Mouse (Mus musculus): ENCODE data around the gene Ptprs. TPM values are rescaled to one million over a fixed set of nuclear protein-coding genes. Genes with fewer than 3 reads are reported as not detected.

Ptprs gene
- 164 and 174 TPM in 2 replicates for polyA plus RNA-seq (2014; fragmentation: Nextera tagmentation; extraction: Ambion mirVana)

GRCm38 (mm10) chr17:56476402-56476752 is at the start of gene Ptprs:
Gene Ptprs (minus strand): TSS chr17:56476483.
- no peaks in the 10 kb centered on the region for H3K36me3 ChIP-seq (ENCODE audit: control insufficient read depth, insufficient read depth, low read length)
- H3K4me2 ChIP-seq (ENCODE audit: low read depth) = peak within 1 kb of the TSS; percentile 94
- WGBS = 0% methylated on average over 26 of the region's 27 CpGs
- no peaks in the 10 kb centered on the region for H3K9me3 ChIP-seq (ENCODE audit: control insufficient read depth, low read length)
- peak within 1 kb of the TSS; percentile 97 for H3K9ac ChIP-seq (ENCODE audit: low read length)
- peaks cover 16% of the 10 kb centered on the region for H3K27me3 ChIP-seq (ENCODE audit: control insufficient read depth, insufficient read depth, low read length)
- H3K4me1 ChIP-seq (ENCODE audit: control insufficient read depth, insufficient read depth, low read length) = peaks cover 27% of the 10 kb centered on the region
- H3K27ac ChIP-seq (ENCODE audit: low read depth, low read length) = peak within 1 kb of the TSS; percentile 91
- DNase-seq (ENCODE audit: low spot score) (peak; percentile 97), ATAC-seq (ENCODE audit: insufficient read depth, low FRiP score, low TSS enrichment) (peak; percentile 81)
- H3K4me3 ChIP-seq (ENCODE audit: low read depth, low read length) = peak within 1 kb of the TSS; percentile 94

GRCm38 (mm10) chr17:56524943-56525342 is 48.7 kb upstream of the Ptprs start:
- Histone ChIP-seq H3K4me1 (ENCODE audit: control insufficient read depth, insufficient read depth, low read length) (no peaks in the 10 kb centered on the region), H3K27ac (ENCODE audit: low read depth, low read length) (no peak overlapping the region), H3K27me3 (ENCODE audit: control insufficient read depth, insufficient read depth, low read length) (no peaks in the 10 kb centered on the region), H3K9me3 (ENCODE audit: control insufficient read depth, low read length) (no peaks in the 10 kb centered on the region), H3K9ac (ENCODE audit: low read length) (no peak overlapping the region), H3K4me2 (ENCODE audit: low read depth) (no peak overlapping the region), H3K36me3 (ENCODE audit: control insufficient read depth, insufficient read depth, low read length) (no peaks in the 10 kb centered on the region), H3K4me3 (ENCODE audit: low read depth, low read length) (no peak overlapping the region)
- no peak for DNase-seq (ENCODE audit: low spot score)
- 80% methylated on average over 4 of the region's 4 CpGs for WGBS
- no peak for ATAC-seq (ENCODE audit: insufficient read depth, low FRiP score, low TSS enrichment)

GRCm38 (mm10) chr17:56522744-56523143 is 46.5 kb upstream of the Ptprs start:
- Histone ChIP-seq H3K4me3 (ENCODE audit: low read depth, low read length) (no peak overlapping the region), H3K9me3 (ENCODE audit: control insufficient read depth, low read length) (no peaks in the 10 kb centered on the region), H3K36me3 (ENCODE audit: control insufficient read depth, insufficient read depth, low read length) (no peaks in the 10 kb centered on the region), H3K27me3 (ENCODE audit: control insufficient read depth, insufficient read depth, low read length) (no peaks in the 10 kb centered on the region), H3K27ac (ENCODE audit: low read depth, low read length) (no peak overlapping the region), H3K9ac (ENCODE audit: low read length) (no peak overlapping the region), H3K4me2 (ENCODE audit: low read depth) (no peak overlapping the region), H3K4me1 (ENCODE audit: control insufficient read depth, insufficient read depth, low read length) (no peaks in the 10 kb centered on the region)
- DNase-seq (ENCODE audit: low spot score) (no peak), ATAC-seq (ENCODE audit: insufficient read depth, low FRiP score, low TSS enrichment) (no peak)
- WGBS = 71% methylated on average over 1 of the region's 1 CpGs

- Histone ChIP-seq H3K4me2 (ENCODE audit: low read depth) (no peak overlapping the region), H3K4me3 (ENCODE audit: low read depth, low read length) (no peak overlapping the region), H3K4me1 (ENCODE audit: control insufficient read depth, insufficient read depth, low read length) (peaks cover 8% of the 10 kb centered on the region; the same call in 1 of the 2 replicates), H3K36me3 (ENCODE audit: control insufficient read depth, insufficient read depth, low read length) (no peaks in the 10 kb centered on the region), H3K9ac (ENCODE audit: low read length) (peak overlapping the region; percentile 15), H3K27me3 (ENCODE audit: control insufficient read depth, insufficient read depth, low read length) (peaks cover 26% of the 10 kb centered on the region), H3K9me3 (ENCODE audit: control insufficient read depth, low read length) (no peaks in the 10 kb centered on the region), H3K27ac (ENCODE audit: low read depth, low read length) (0 out of 2 replicates have a peak overlapping the region, but pooled peaks have one; percentile 46)
- peak; percentile 36 for DNase-seq (ENCODE audit: low spot score)
- 15% methylated on average over 13 of the region's 13 CpGs for WGBS
- ATAC-seq (ENCODE audit: insufficient read depth, low FRiP score, low TSS enrichment) = peak; percentile 59
These were observed 39.6 kb upstream of the Ptprs start for GRCm38 (mm10) chr17:56515690-56516410.

- Histone ChIP-seq H3K4me1 (ENCODE audit: control insufficient read depth, insufficient read depth, low read length) (peaks cover 13% of the 10 kb centered on the region; the same call in 1 of the 2 replicates), H3K9ac (ENCODE audit: low read length) (no peak overlapping the region), H3K4me2 (ENCODE audit: low read depth) (no peak overlapping the region), H3K27me3 (ENCODE audit: control insufficient read depth, insufficient read depth, low read length) (peaks cover 35% of the 10 kb centered on the region), H3K4me3 (ENCODE audit: low read depth, low read length) (no peak overlapping the region), H3K36me3 (ENCODE audit: control insufficient read depth, insufficient read depth, low read length) (no peaks in the 10 kb centered on the region), H3K9me3 (ENCODE audit: control insufficient read depth, low read length) (no peaks in the 10 kb centered on the region), H3K27ac (ENCODE audit: low read depth, low read length) (no peak overlapping the region)
- DNase-seq (ENCODE audit: low spot score) (no peak), ATAC-seq (ENCODE audit: insufficient read depth, low FRiP score, low TSS enrichment) (no peak)
- 52% methylated on average over 12 of the region's 12 CpGs for WGBS
These were observed 38.6 kb upstream of the Ptprs start for GRCm38 (mm10) chr17:56514916-56515315.

- Histone ChIP-seq H3K4me2 (ENCODE audit: low read depth) (no peak overlapping the region), H3K27ac (ENCODE audit: low read depth, low read length) (no peak overlapping the region), H3K9ac (ENCODE audit: low read length) (no peak overlapping the region), H3K4me3 (ENCODE audit: low read depth, low read length) (no peak overlapping the region), H3K9me3 (ENCODE audit: control insufficient read depth, low read length) (no peaks in the 10 kb centered on the region), H3K4me1 (ENCODE audit: control insufficient read depth, insufficient read depth, low read length) (peaks cover 13% of the 10 kb centered on the region; the same call in 1 of the 2 replicates), H3K27me3 (ENCODE audit: control insufficient read depth, insufficient read depth, low read length) (peaks cover 36% of the 10 kb centered on the region), H3K36me3 (ENCODE audit: control insufficient read depth, insufficient read depth, low read length) (no peaks in the 10 kb centered on the region)
- ATAC-seq (ENCODE audit: insufficient read depth, low FRiP score, low TSS enrichment) = no peak
- no peak for DNase-seq (ENCODE audit: low spot score)
These were observed 38.0 kb upstream of the Ptprs start for GRCm38 (mm10) chr17:56514330-56514729.

GRCm38 (mm10) chr17:56512310-56512709 is 36.0 kb upstream of the Ptprs start, which contains the start of gene Znrf4:
Gene Znrf4 (minus strand): TSS chr17:56512431.
- Histone ChIP-seq H3K4me3 (ENCODE audit: low read depth, low read length) (peak within 1 kb of the TSS; percentile 20), H3K4me1 (ENCODE audit: control insufficient read depth, insufficient read depth, low read length) (peaks cover 16% of the 10 kb centered on the region; the same call in 1 of the 2 replicates), H3K9ac (ENCODE audit: low read length) (peak within 1 kb of the TSS; percentile 32), H3K4me2 (ENCODE audit: low read depth) (peak within 1 kb of the TSS; percentile 14; the same call in 1 of the 2 replicates), H3K27me3 (ENCODE audit: control insufficient read depth, insufficient read depth, low read length) (peaks cover 36% of the 10 kb centered on the region), H3K9me3 (ENCODE audit: control insufficient read depth, low read length) (no peaks in the 10 kb centered on the region), H3K27ac (ENCODE audit: low read depth, low read length) (no peak within 1 kb of the TSS), H3K36me3 (ENCODE audit: control insufficient read depth, insufficient read depth, low read length) (no peaks in the 10 kb centered on the region)
- ATAC-seq (ENCODE audit: insufficient read depth, low FRiP score, low TSS enrichment) (no peak), DNase-seq (ENCODE audit: low spot score) (no peak)
- WGBS = 64% methylated on average over 22 of the region's 22 CpGs

GRCm38 (mm10) chr17:56511707-56512090 is 35.4 kb upstream of the Ptprs start:
- 22% methylated on average over 29 of the region's 29 CpGs for WGBS
- H3K4me1 ChIP-seq (ENCODE audit: control insufficient read depth, insufficient read depth, low read length) = peaks cover 18% of the 10 kb centered on the region; the same call in 1 of the 2 replicates
- H3K36me3 ChIP-seq (ENCODE audit: control insufficient read depth, insufficient read depth, low read length) = no peaks in the 10 kb centered on the region
- peak overlapping the region; percentile 20 for H3K4me3 ChIP-seq (ENCODE audit: low read depth, low read length)
- DNase-seq (ENCODE audit: low spot score) = no peak
- H3K27me3 ChIP-seq (ENCODE audit: control insufficient read depth, insufficient read depth, low read length) = peaks cover 36% of the 10 kb centered on the region
- ATAC-seq (ENCODE audit: insufficient read depth, low FRiP score, low TSS enrichment) = no peak
- no peaks in the 10 kb centered on the region for H3K9me3 ChIP-seq (ENCODE audit: control insufficient read depth, low read length)
- H3K4me2 ChIP-seq (ENCODE audit: low read depth) = peak overlapping the region; percentile 14; the same call in 1 of the 2 replicates
- H3K9ac ChIP-seq (ENCODE audit: low read length) = peak overlapping the region; percentile 32; the same call in 1 of the 2 replicates
- no peak overlapping the region for H3K27ac ChIP-seq (ENCODE audit: low read depth, low read length)

All from neural tube, embryonic 11.5 days (tissue).